Mouse (Mus musculus) liver, embryonic 15.5 days (tissue): ENCODE results near the gene Tmed8. TPM values are rescaled to one million over a fixed set of nuclear protein-coding genes. Genes with fewer than 3 reads are reported as not detected.
"Not testable (repeated sequence)": the region's sequence is repeated elsewhere in the genome, so short reads cannot be mapped to it uniquely, and the experiment has no call there.

ENCODE experiments used
- ATAC-seq: fragments of 200-750 bp; cut with Nextera tagmentation; 2 replicates; pipeline ENCODE4 v1.8.0; 2017; ENCODE audit warnings: moderate number of reproducible peaks, mild to moderate bottlenecking, moderate library complexity; ENCODE audit not compliant: insufficient read depth
- H3K27ac ChIP-seq: fragments of 300-500 bp; sonication (generic); replicated peaks from 2 replicates; pipeline ENCODE4 v1.5.1; 2015; ENCODE audit warnings: mild to moderate bottlenecking, inconsistent platforms
- H3K27me3 ChIP-seq: fragments of 300-500 bp; sonication (generic); 2 replicates; pipeline ENCODE4 v1.6.1; 2015; ENCODE audit warnings: mild to moderate bottlenecking, inconsistent platforms
- H3K36me3 ChIP-seq: fragments of 300-500 bp; sonication (generic); replicated peaks from 2 replicates; pipeline ENCODE4 v1.6.1; 2015; ENCODE audit warnings: moderate library complexity, mild to moderate bottlenecking, inconsistent platforms
- H3K4me1 ChIP-seq: fragments of 300-500 bp; sonication (generic); replicated peaks from 2 replicates; pipeline ENCODE4 v1.6.1; 2015; ENCODE audit warnings: inconsistent platforms
- H3K4me2 ChIP-seq: fragments of 300-500 bp; sonication (generic); 2 replicates; pipeline ENCODE4 v1.6.1; 2015; ENCODE audit warnings: moderate library complexity, mild to moderate bottlenecking, inconsistent platforms
- H3K4me3 ChIP-seq: fragments of 300-500 bp; sonication (generic); replicated peaks from 2 replicates; pipeline ENCODE4 v1.5.1; 2015; ENCODE audit warnings: mild to moderate bottlenecking, inconsistent platforms
- H3K9ac ChIP-seq: fragments of 300-500 bp; sonication (generic); 2 replicates; pipeline ENCODE4 v1.6.1; 2015; ENCODE audit warnings: moderate library complexity, mild to moderate bottlenecking, inconsistent platforms
- H3K9me3 ChIP-seq: fragments of 300-500 bp; sonication (generic); replicated peaks from 2 replicates; pipeline ENCODE4 v1.6.1; 2016; ENCODE audit warnings: inconsistent platforms
- WGBS: fragments of 180-500 bp; shearing (Covaris S2); methylation state at CpG from one replicate; pipeline ENCODE4 v1.1.7; 2015; ENCODE audit warnings: mixed read lengths; ENCODE audit not compliant: insufficient replicate concordance; 5-methylcytosine and 5-hydroxymethylcytosine counted together
- polyA plus RNA-seq: library from polyadenylated mRNA; unstranded; fragments of >200 nt; fragmentation: Nextera tagmentation; extraction: Ambion mirVana; gene quantifications from 2 replicates; pipeline ENCODE4 v1.2.1, GENCODE M21; 2015

The Tmed8 gene
- polyA plus RNA-seq, 1 experiment from 2014 or later: 0.40 TPM

DNA sequence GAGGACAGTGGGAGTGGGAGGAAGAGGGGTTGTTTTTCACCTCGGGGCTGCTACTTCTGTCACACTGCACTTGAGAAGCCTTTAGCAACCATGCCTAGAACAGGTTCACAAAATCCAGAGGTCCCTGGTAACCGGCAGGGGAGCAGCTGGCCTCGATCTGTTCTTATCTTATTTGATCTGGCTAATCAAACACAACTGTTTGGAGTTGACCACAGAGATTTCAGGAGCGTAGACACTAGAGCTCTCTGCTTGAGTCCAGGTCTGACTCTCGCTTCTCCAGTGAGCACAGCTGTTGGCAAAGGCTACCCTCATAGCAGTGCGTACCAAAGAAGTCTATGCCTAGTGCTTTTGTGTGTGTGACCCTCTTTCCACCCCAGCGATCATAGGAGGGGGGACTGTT, 42.2 kb downstream of the Tmed8 start:
- ATAC-seq: peak; percentile 22; the same call in 1 of the 2 replicates
- no peak overlapping the region for H3K9ac ChIP-seq
- WGBS: 53% methylated on average over 7 of the region's 7 CpGs

DNA sequence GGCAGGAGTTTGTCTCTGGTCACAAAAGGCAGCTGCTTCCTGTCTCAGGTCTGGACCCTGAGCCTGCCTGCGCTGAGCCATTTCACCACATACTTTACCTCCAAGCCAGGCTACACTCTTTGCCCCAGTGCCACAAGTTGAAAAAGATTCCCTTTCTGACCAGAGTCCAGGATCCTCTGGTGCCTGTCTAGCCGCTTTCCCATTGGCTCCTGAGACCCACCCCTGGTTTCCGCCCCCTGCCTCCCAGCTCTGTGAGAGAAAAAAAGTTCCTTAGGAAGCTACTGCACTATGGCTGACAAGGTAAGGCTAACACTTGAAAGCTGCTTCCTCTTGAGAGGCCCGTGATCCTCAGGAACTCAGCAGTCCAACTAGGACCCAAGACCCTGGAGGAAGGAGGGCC, 42.9 kb downstream of the Tmed8 start:
- H3K9ac ChIP-seq: 0 out of 2 replicates have a peak overlapping the region, but pooled peaks have one; percentile 35
- peak overlapping the region; percentile 83 for H3K27ac ChIP-seq
- ATAC-seq: peak; percentile 76
- peaks cover 22% of the 10 kb centered on the region for H3K36me3 ChIP-seq
- peak overlapping the region; percentile 27; the same call in 1 of the 2 replicates for H3K4me2 ChIP-seq
- peaks cover 26% of the 10 kb centered on the region for H3K4me1 ChIP-seq
- H3K9me3 ChIP-seq: no peaks in the 10 kb centered on the region
- whole genome bisulfite sequencing: 51% methylated on average over 4 of the region's 4 CpGs
- H3K27me3 ChIP-seq: no peaks in the 10 kb centered on the region
- H3K4me3 ChIP-seq: peak overlapping the region; percentile 40

More for the DNA sequence above, 42.2 kb downstream of the Tmed8 start:
- Histone ChIP-seq H3K9me3 (no peaks in the 10 kb centered on the region), H3K27me3 (no peaks in the 10 kb centered on the region), H3K4me3 (peak overlapping the region; percentile 40), H3K36me3 (peaks cover 21% of the 10 kb centered on the region), H3K4me1 (peaks cover 33% of the 10 kb centered on the region), H3K4me2 (peak overlapping the region; percentile 38), H3K27ac (peak overlapping the region; percentile 83)

DNA sequence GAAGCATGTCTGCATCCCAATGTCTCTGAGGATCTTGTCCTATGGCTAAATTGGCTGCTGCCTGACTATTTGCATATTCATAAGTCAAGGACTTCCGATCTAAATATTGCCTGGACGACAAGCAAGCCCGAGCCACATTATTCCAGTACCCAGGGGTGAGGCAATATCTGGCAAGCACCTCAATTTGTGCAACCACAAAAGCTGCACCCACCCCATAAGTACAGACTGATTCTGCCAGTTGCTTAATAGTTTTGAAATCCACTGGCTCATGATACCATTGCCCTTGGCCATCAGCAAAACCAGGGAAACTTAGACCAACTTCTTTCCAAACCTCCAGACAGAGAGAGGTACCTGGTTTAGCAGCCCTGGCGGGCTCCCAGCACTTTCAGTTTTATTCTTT, 45.8 kb downstream of the Tmed8 start:
- not testable (repeated sequence) for H3K4me2 ChIP-seq, H3K4me1 ChIP-seq, H3K27ac ChIP-seq, H3K9ac ChIP-seq, H3K9me3 ChIP-seq, H3K27me3 ChIP-seq, ATAC-seq, H3K4me3 ChIP-seq
- peaks cover 16% of the 10 kb centered on the region for H3K36me3 ChIP-seq
- WGBS: 76% methylated on average over 4 of the region's 4 CpGs

DNA sequence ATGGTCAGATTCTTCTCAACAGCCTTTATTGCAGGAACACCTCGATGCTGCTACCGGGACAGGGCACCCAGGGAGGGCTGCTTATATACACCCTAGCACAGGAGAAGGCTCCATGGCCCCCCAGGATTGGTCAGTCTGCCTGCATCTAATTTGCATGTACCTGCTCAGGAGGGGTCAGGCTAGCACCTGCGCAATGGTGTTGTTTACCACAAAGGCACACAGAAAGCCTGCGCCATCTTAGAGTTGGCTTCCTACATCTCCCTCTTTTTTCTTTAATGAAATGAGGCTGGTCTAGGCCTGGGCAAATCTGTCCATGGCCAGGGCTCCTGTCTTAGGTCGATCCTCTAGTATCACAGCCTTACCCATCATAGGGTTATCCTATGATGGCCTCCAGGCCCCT, 50.8 kb downstream of the Tmed8 start:
- 82% methylated on average over 5 of the region's 5 CpGs for WGBS
- Histone ChIP-seq H3K9ac (no peak overlapping the region), H3K4me3 (no peak overlapping the region), H3K27ac (no peak overlapping the region), H3K9me3 (no peaks in the 10 kb centered on the region), H3K4me1 (peaks cover 20% of the 10 kb centered on the region), H3K4me2 (no peak overlapping the region), H3K36me3 (peaks cover 12% of the 10 kb centered on the region), H3K27me3 (no peaks in the 10 kb centered on the region)
- ATAC-seq: no peak

DNA sequence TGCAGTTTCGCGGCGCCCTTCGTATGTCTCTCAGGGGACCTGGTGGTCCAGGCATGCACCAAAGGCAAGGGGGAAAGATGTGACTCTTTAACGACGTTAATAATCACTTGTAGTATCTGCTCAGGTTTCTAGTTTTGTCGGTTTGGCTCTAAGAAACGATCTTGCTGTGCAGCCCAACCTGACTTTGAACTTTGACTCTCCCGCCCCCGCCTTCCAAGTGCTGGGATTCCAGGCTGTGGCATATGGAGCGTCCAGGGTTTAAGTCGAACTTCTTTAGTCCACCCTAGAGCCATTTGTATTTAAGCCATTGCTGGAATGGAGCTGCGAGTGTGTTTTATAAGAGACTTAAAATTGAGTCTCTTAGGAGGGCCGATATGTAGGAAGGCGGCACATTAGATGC, 52.1 kb downstream of the Tmed8 start:
- H3K27ac ChIP-seq: peak overlapping the region; percentile 86
- H3K27me3 ChIP-seq: no peaks in the 10 kb centered on the region
- peak overlapping the region; percentile 77 for H3K9ac ChIP-seq
- H3K4me1 ChIP-seq: peaks cover 20% of the 10 kb centered on the region
- ATAC-seq: no peak
- WGBS: 15% methylated on average over 15 of the region's 15 CpGs
- no peaks in the 10 kb centered on the region for H3K9me3 ChIP-seq
- H3K4me2 ChIP-seq: peak overlapping the region; percentile 94
- peak overlapping the region; percentile 92 for H3K4me3 ChIP-seq
- H3K36me3 ChIP-seq: peaks cover 12% of the 10 kb centered on the region

DNA sequence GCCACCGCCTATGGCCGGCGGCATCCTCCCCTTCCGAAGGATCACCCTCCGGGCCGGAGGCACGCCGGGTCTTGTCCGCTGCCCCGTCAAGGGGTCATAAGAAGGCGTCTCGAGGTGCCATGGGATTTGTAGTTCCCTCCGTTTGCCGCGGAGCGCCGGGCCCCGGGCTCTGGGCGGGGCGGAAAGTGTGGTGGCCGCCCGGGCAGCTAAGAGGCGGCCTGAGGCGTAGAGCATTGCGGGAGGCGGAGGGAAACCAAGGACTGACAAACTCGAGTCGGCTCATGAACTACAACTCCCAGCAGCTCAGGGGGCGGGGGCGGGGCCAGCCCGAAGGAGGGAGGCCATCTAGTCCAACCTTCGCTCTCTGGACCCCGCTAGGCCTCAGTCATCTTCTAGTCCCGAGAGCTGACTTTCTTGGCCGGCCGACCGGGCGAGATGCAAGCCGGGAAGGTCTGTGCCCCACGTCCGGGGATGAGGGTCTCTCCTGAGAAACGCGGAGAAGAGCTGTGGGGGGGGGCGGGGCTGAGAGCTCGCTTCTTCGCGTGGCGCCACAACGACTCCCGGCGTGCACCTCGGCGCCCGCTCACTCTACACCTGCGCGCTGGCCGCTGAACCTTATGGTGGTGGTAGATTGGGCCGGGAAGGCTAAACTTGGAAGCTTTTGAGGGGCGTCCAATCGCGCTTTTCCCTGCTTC, 52.7 kb downstream of the Tmed8 start, which contains the start of gene Pomt2:
Gene Pomt2 (minus strand): TSS at position 574 of the 695 bp plus-strand sequence.
- Histone ChIP-seq H3K27me3 (no peaks in the 10 kb centered on the region), H3K4me3 (peak within 1 kb of the TSS; percentile 92), H3K27ac (peak within 1 kb of the TSS; percentile 86), H3K9me3 (no peaks in the 10 kb centered on the region), H3K36me3 (peaks cover 8% of the 10 kb centered on the region), H3K4me2 (peak within 1 kb of the TSS; percentile 94), H3K4me1 (peaks cover 20% of the 10 kb centered on the region), H3K9ac (peak within 1 kb of the TSS; percentile 77)
- 1% methylated on average over 61 of the region's 61 CpGs for WGBS
- ATAC-seq: peak; percentile 98

DNA sequence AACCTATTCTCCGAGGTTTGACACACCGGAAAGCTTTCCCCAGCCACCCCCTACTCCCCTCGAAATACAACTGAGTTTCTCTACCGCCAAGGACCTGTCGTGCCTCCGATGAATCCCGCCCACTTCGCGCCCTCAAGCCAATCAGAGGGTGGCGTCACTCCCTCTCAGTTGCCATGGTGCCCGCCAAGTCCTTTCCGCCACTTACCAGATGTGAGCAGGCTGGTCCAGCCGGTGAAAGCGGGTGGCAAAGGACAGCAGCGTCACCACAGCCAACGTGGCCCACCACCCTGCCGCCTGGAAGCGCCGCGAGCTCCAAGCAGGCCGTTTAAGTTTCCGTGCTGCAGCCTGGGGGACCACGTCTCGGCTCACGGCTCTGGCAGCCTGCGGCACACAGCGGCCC, 53.3 kb downstream of the Tmed8 start, which contains the start of gene Gstz1:
Gene Gstz1 (plus strand): TSS at position 200 of the 400 bp plus-strand sequence.
- Histone ChIP-seq H3K27me3 (no peaks in the 10 kb centered on the region), H3K9me3 (no peaks in the 10 kb centered on the region), H3K27ac (peak within 1 kb of the TSS; percentile 86), H3K9ac (peak within 1 kb of the TSS; percentile 77), H3K36me3 (peaks cover 8% of the 10 kb centered on the region), H3K4me1 (peaks cover 20% of the 10 kb centered on the region), H3K4me2 (peak within 1 kb of the TSS; percentile 94), H3K4me3 (peak within 1 kb of the TSS; percentile 92)
- peak; percentile 82 for ATAC-seq
- WGBS: under 1% methylated on average over 27 of the region's 27 CpGs

DNA sequence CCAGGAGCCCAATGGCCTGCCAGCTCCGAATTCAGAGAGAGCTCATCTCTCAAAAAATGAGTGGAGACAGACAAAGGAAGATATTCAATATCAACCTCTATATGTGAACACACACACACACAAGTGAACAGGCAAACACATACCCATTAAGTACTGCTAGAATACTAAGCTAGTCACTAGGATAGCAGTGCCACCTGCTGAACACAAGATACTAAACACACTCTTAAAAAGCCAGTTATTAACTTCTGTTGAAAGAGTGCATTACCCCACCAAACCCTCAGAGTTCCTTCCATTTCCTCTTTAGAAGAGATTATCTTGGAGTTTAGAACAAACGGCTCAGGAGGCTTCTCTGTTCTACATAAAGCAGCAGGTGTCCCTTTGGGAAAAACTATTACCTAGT, 58.1 kb downstream of the Tmed8 start:
- H3K9ac ChIP-seq: no peak overlapping the region
- H3K9me3 ChIP-seq: no peaks in the 10 kb centered on the region
- no peaks in the 10 kb centered on the region for H3K27me3 ChIP-seq
- no peak for ATAC-seq
- H3K36me3 ChIP-seq: peaks cover 9% of the 10 kb centered on the region; the same call in 1 of the 2 replicates
- no peak overlapping the region for H3K27ac ChIP-seq
- H3K4me1 ChIP-seq: peaks cover 10% of the 10 kb centered on the region
- H3K4me3 ChIP-seq: no peak overlapping the region
- 40% methylated on average over 2 of the region's 2 CpGs for WGBS
- no peak overlapping the region for H3K4me2 ChIP-seq

DNA sequence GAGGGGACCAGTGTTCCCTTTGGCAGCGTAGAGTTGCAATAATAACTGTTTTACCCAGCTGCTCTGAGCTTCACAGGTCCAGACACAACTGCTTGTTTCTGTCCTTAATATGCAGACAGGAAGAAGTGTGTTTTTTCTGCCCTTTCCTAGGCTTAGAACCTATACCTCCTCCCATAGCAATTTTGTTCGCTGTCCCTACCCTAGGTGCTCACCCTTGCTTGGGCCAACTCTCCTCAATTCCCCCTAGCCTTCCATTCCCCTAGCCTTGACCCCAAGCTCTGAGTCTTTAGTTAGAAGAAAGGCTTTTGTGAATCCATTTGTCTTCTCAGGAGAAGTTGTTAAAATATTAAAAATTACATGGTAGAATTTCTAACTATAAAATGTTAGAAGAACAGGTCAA, 61.5 kb downstream of the Tmed8 start:
- Histone ChIP-seq H3K27ac (no peak overlapping the region), H3K4me1 (no peaks in the 10 kb centered on the region), H3K36me3 (peaks cover 11% of the 10 kb centered on the region; the same call in 1 of the 2 replicates), H3K9me3 (no peaks in the 10 kb centered on the region), H3K4me3 (no peak overlapping the region), H3K27me3 (no peaks in the 10 kb centered on the region), H3K4me2 (no peak overlapping the region), H3K9ac (no peak overlapping the region)
- 52% methylated on average over 2 of the region's 2 CpGs for WGBS
- ATAC-seq: no peak

DNA sequence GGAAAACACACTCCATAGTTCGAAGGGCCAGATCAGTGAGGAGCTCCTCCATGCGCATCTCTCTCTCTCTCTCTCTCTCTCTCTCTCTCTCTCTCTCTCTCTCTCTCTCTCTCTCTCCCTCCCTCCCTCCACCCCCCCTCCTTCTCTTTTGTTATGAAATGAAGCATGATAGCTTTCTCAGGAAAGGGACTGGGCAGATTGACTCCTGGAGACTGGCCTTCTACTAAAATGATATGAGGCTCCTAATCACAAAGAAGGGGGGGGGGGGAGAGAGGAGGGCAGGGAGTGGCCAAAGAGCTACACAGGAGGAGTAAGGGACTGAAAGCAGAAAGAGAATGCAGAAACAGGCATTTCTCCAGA, 61.9 kb downstream of the Tmed8 start:
- Histone ChIP-seq H3K27ac (no peak overlapping the region), H3K4me3 (no peak overlapping the region), H3K9ac (no peak overlapping the region), H3K4me2 (no peak overlapping the region), H3K9me3 (no peaks in the 10 kb centered on the region), H3K36me3 (peaks cover 11% of the 10 kb centered on the region; the same call in 1 of the 2 replicates), H3K27me3 (no peaks in the 10 kb centered on the region), H3K4me1 (no peaks in the 10 kb centered on the region)
- 84% methylated on average over 2 of the region's 2 CpGs for WGBS
- ATAC-seq: no peak

DNA sequence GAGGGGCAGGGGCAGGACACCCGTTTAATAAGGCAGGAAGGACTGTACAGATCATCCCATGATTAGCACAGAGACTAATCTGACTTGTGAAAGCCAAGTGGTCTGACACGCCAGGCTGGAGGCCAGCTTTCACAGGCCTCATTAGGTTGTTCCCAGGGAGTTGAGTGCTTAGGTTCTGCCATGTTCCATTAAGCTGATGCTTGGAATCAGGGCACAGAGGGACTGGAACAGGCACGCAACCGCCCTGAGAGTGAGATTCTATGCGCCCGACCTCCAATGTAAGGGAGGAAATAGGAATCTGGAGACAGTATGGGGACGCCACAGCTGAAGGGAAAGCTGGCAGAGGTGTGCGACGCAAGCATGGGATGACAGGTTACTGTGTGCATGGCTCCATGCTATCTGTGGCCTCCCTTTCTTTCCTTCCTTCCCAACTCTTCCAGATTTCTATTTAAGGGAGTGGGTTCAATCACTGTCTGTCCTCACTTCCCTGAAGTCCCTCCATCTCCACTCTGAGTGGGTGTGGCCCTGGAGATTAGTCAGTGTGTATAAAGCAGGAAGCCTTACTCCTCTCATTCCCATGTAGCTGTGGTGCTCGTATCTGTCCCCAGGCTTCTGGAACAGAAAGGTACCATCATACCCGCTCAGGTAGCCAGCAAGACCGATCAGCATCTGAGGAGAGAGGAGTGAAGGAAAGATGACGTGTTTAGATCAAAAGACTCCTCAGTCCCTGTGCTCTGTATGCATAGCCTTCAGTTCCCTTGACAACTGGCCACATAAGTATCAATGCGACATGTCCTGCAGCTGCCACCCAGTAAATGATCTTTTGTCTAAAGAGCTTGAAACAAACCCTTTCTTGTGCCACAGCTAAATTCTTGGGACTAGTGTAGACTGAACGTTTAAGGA, 62.6 kb downstream of the Tmed8 start:
- no peak for ATAC-seq
- Histone ChIP-seq H3K27ac (no peak overlapping the region), H3K36me3 (peaks cover 11% of the 10 kb centered on the region; the same call in 1 of the 2 replicates), H3K9me3 (no peaks in the 10 kb centered on the region), H3K4me2 (no peak overlapping the region), H3K9ac (no peak overlapping the region), H3K4me3 (no peak overlapping the region), H3K27me3 (no peaks in the 10 kb centered on the region), H3K4me1 (peaks cover 3% of the 10 kb centered on the region; the same call in 1 of the 2 replicates)
- 73% methylated on average over 15 of the region's 15 CpGs for WGBS
